Mouse (Mus musculus) liver, embryonic 13.5 days (tissue): ENCODE data around the gene Arhgap15. TPM values are rescaled to one million over a fixed set of nuclear protein-coding genes. Genes with fewer than 3 reads are reported as not detected.

ENCODE experiments used
- ATAC-seq: fragments of 200-750 bp; cut with Nextera tagmentation; 2 replicates; pipeline ENCODE4 v1.8.0; 2017; ENCODE audit warnings: low read depth, mild to moderate bottlenecking, moderate number of reproducible peaks, moderate library complexity
- DNase-seq: peaks from one replicate; pipeline ENCODE4 v3.0.0; 2022
- H3K27ac ChIP-seq: fragments of 300-500 bp; sonication (generic); 2 replicates; pipeline ENCODE4 v1.5.1; 2015; ENCODE audit warnings: moderate library complexity, mild to moderate bottlenecking, inconsistent platforms
- H3K27me3 ChIP-seq: fragments of 300-500 bp; sonication (generic); 2 replicates; pipeline ENCODE4 v1.6.1; 2015; ENCODE audit warnings: mild to moderate bottlenecking, inconsistent platforms
- H3K36me3 ChIP-seq: fragments of 300-500 bp; sonication (generic); 2 replicates; pipeline ENCODE4 v1.6.1; 2015; ENCODE audit warnings: mild to moderate bottlenecking, inconsistent platforms
- H3K4me1 ChIP-seq: fragments of 300-500 bp; sonication (generic); replicated peaks from 2 replicates; pipeline ENCODE4 v1.6.1; 2015; ENCODE audit warnings: inconsistent platforms
- H3K4me2 ChIP-seq: fragments of 300-500 bp; sonication (generic); 2 replicates; pipeline ENCODE4 v1.6.1; 2015; ENCODE audit warnings: inconsistent platforms, mild to moderate bottlenecking, moderate library complexity
- H3K4me3 ChIP-seq: fragments of 300-500 bp; sonication (generic); replicated peaks from 2 replicates; pipeline ENCODE4 v1.5.1; 2015; ENCODE audit warnings: mild to moderate bottlenecking, inconsistent platforms
- H3K9ac ChIP-seq: fragments of 300-500 bp; sonication (generic); 2 replicates; pipeline ENCODE4 v1.6.1; 2015; ENCODE audit warnings: mild to moderate bottlenecking, inconsistent platforms
- H3K9me3 ChIP-seq: fragments of 300-500 bp; sonication (generic); replicated peaks from 2 replicates; pipeline ENCODE4 v1.6.1; 2016; ENCODE audit warnings: inconsistent platforms
- WGBS: fragments of 180-500 bp; shearing (Covaris S2); methylation state at CpG from one replicate; pipeline ENCODE4 v1.1.7; 2015; ENCODE audit not compliant: insufficient replicate concordance; 5-methylcytosine and 5-hydroxymethylcytosine counted together
- polyA plus RNA-seq: library from polyadenylated mRNA; unstranded; fragments of >200 nt; fragmentation: Nextera tagmentation; extraction: Ambion mirVana; gene quantifications from 2 replicates; pipeline ENCODE4 v1.2.1, GENCODE M21; 2015

The Arhgap15 gene
- polyA plus RNA-seq, 1 experiment from 2014 or later, result 4.5 TPM

- Histone ChIP-seq H3K4me2 (no peak overlapping the region), H3K9ac (no peak overlapping the region), H3K27me3 (no peaks in the 10 kb centered on the region), H3K36me3 (no peaks in the 10 kb centered on the region), H3K4me1 (no peaks in the 10 kb centered on the region), H3K4me3 (no peak overlapping the region), H3K9me3 (no peaks in the 10 kb centered on the region), H3K27ac (no peak overlapping the region)
- no peak for DNase-seq
- WGBS, result 62% methylated on average over 2 of the region's 2 CpGs
- no peak for ATAC-seq
These were observed 374.6 kb downstream of the Arhgap15 start for GRCm38 (mm10) chr2:44123246-44123645.

GRCm38 (mm10) chr2:44124093-44124492, 375.5 kb downstream of the Arhgap15 start:
- H3K4me2 ChIP-seq, result no peak overlapping the region
- no peaks in the 10 kb centered on the region for H3K4me1 ChIP-seq
- ATAC-seq (no peak), DNase-seq (no peak)
- no peak overlapping the region for H3K9ac ChIP-seq
- H3K27me3 ChIP-seq, result no peaks in the 10 kb centered on the region
- 65% methylated on average over 3 of the region's 3 CpGs for WGBS
- H3K4me3 ChIP-seq, result no peak overlapping the region
- H3K9me3 ChIP-seq, result no peaks in the 10 kb centered on the region
- no peaks in the 10 kb centered on the region for H3K36me3 ChIP-seq
- no peak overlapping the region for H3K27ac ChIP-seq

GRCm38 (mm10) chr2:44124683-44125082, 376.1 kb downstream of the Arhgap15 start:
- no peak for ATAC-seq
- Histone ChIP-seq H3K4me1 (no peaks in the 10 kb centered on the region), H3K36me3 (no peaks in the 10 kb centered on the region), H3K4me3 (no peak overlapping the region), H3K27me3 (no peaks in the 10 kb centered on the region), H3K9me3 (no peaks in the 10 kb centered on the region), H3K9ac (no peak overlapping the region), H3K27ac (no peak overlapping the region), H3K4me2 (no peak overlapping the region)
- 72% methylated on average over 3 of the region's 3 CpGs for WGBS
- no peak for DNase-seq

- Histone ChIP-seq H3K36me3 (no peaks in the 10 kb centered on the region), H3K4me3 (no peak overlapping the region), H3K27ac (no peak overlapping the region), H3K27me3 (no peaks in the 10 kb centered on the region), H3K9ac (no peak overlapping the region), H3K9me3 (no peaks in the 10 kb centered on the region), H3K4me1 (no peaks in the 10 kb centered on the region), H3K4me2 (no peak overlapping the region)
- ATAC-seq (no peak), DNase-seq (no peak)
- WGBS, result 64% methylated on average over 1 of the region's 1 CpGs
These were observed 377.5 kb downstream of the Arhgap15 start for GRCm38 (mm10) chr2:44126044-44126695.

GRCm38 (mm10) chr2:44129533-44129932, 380.9 kb downstream of the Arhgap15 start:
- H3K27me3 ChIP-seq, result no peaks in the 10 kb centered on the region
- H3K9me3 ChIP-seq, result no peaks in the 10 kb centered on the region
- DNase-seq (no peak), ATAC-seq (no peak)
- 73% methylated on average over 3 of the region's 3 CpGs for WGBS
- H3K36me3 ChIP-seq, result no peaks in the 10 kb centered on the region
- H3K4me3 ChIP-seq, result no peak overlapping the region
- no peak overlapping the region for H3K27ac ChIP-seq
- H3K4me2 ChIP-seq, result no peak overlapping the region
- no peaks in the 10 kb centered on the region for H3K4me1 ChIP-seq
- no peak overlapping the region for H3K9ac ChIP-seq

GRCm38 (mm10) chr2:44131271-44131670, 382.6 kb downstream of the Arhgap15 start:
- Histone ChIP-seq H3K9ac (no peak overlapping the region), H3K36me3 (no peaks in the 10 kb centered on the region), H3K27me3 (no peaks in the 10 kb centered on the region), H3K4me1 (no peaks in the 10 kb centered on the region), H3K9me3 (no peaks in the 10 kb centered on the region), H3K4me3 (no peak overlapping the region), H3K27ac (no peak overlapping the region), H3K4me2 (no peak overlapping the region)
- ATAC-seq (no peak), DNase-seq (no peak)
- WGBS, result 58% methylated on average over 3 of the region's 3 CpGs

GRCm38 (mm10) chr2:44134796-44135195, 386.2 kb downstream of the Arhgap15 start:
- no peak for ATAC-seq
- Histone ChIP-seq H3K27ac (no peak overlapping the region), H3K4me1 (no peaks in the 10 kb centered on the region), H3K9me3 (no peaks in the 10 kb centered on the region), H3K4me2 (no peak overlapping the region), H3K36me3 (no peaks in the 10 kb centered on the region), H3K27me3 (no peaks in the 10 kb centered on the region), H3K9ac (no peak overlapping the region), H3K4me3 (no peak overlapping the region)
- 61% methylated on average over 3 of the region's 3 CpGs for WGBS
- DNase-seq, result no peak

GRCm38 (mm10) chr2:44140455-44140854, 391.8 kb downstream of the Arhgap15 start:
- 69% methylated on average over 4 of the region's 4 CpGs for WGBS
- H3K27me3 ChIP-seq, result no peaks in the 10 kb centered on the region
- no peak for ATAC-seq

GRCm38 (mm10) chr2:44142152-44142551, 393.5 kb downstream of the Arhgap15 start:
- Histone ChIP-seq H3K4me2 (no peak overlapping the region), H3K9me3 (no peaks in the 10 kb centered on the region), H3K4me3 (no peak overlapping the region), H3K27ac (no peak overlapping the region), H3K9ac (no peak overlapping the region), H3K4me1 (no peaks in the 10 kb centered on the region), H3K36me3 (no peaks in the 10 kb centered on the region), H3K27me3 (no peaks in the 10 kb centered on the region)
- DNase-seq (no peak), ATAC-seq (no peak)
- 76% methylated on average over 9 of the region's 9 CpGs for WGBS

More at GRCm38 (mm10) chr2:44140455-44140854, 391.8 kb downstream of the Arhgap15 start:
- Histone ChIP-seq H3K4me3 (no peak overlapping the region), H3K9me3 (no peaks in the 10 kb centered on the region), H3K4me2 (no peak overlapping the region), H3K9ac (no peak overlapping the region), H3K36me3 (no peaks in the 10 kb centered on the region), H3K27ac (no peak overlapping the region), H3K4me1 (no peaks in the 10 kb centered on the region)
- DNase-seq, result no peak

GRCm38 (mm10) chr2:44142611-44143010, 394.0 kb downstream of the Arhgap15 start:
- WGBS, result 85% methylated on average over 5 of the region's 5 CpGs
- Histone ChIP-seq H3K36me3 (no peaks in the 10 kb centered on the region), H3K27ac (no peak overlapping the region), H3K9me3 (no peaks in the 10 kb centered on the region), H3K4me1 (no peaks in the 10 kb centered on the region), H3K9ac (no peak overlapping the region), H3K27me3 (no peaks in the 10 kb centered on the region), H3K4me3 (no peak overlapping the region), H3K4me2 (no peak overlapping the region)
- no peak for ATAC-seq
- no peak for DNase-seq

- H3K4me3 ChIP-seq, result no peak overlapping the region
- ATAC-seq (no peak), DNase-seq (no peak)
- no peaks in the 10 kb centered on the region for H3K9me3 ChIP-seq
- no peaks in the 10 kb centered on the region for H3K4me1 ChIP-seq
- H3K36me3 ChIP-seq, result no peaks in the 10 kb centered on the region
- no peak overlapping the region for H3K4me2 ChIP-seq
- 66% methylated on average over 7 of the region's 7 CpGs for WGBS
- no peak overlapping the region for H3K27ac ChIP-seq
- no peak overlapping the region for H3K9ac ChIP-seq
- H3K27me3 ChIP-seq, result no peaks in the 10 kb centered on the region
These were observed 397.7 kb downstream of the Arhgap15 start for GRCm38 (mm10) chr2:44146124-44146981.

- DNase-seq, result no peak
These were observed 398.9 kb downstream of the Arhgap15 start for GRCm38 (mm10) chr2:44147486-44147885.

More at GRCm38 (mm10) chr2:44147486-44147885, 398.9 kb downstream of the Arhgap15 start:
- WGBS, result 53% methylated on average over 5 of the region's 5 CpGs
- no peaks in the 10 kb centered on the region for H3K4me1 ChIP-seq
- no peak overlapping the region for H3K27ac ChIP-seq
- H3K27me3 ChIP-seq, result no peaks in the 10 kb centered on the region
- no peak overlapping the region for H3K4me3 ChIP-seq
- H3K36me3 ChIP-seq, result no peaks in the 10 kb centered on the region
- no peaks in the 10 kb centered on the region for H3K9me3 ChIP-seq
- H3K9ac ChIP-seq, result no peak overlapping the region
- no peak overlapping the region for H3K4me2 ChIP-seq
- ATAC-seq, result no peak
